Mouse (Mus musculus) C2C12 (cell line): ENCODE data around the gene Styxl1.

Experiments used
- CEBPB ChIP-seq: IDR thresholded peaks from one replicate; pipeline ENCODE4 v1.6.1; 2011; ENCODE audit warnings: low read depth, mild to moderate bottlenecking, control low read depth, moderate library complexity
- CTCF ChIP-seq: IDR thresholded peaks from one replicate; pipeline ENCODE4 v1.5.1; 2011; ENCODE audit not compliant: control insufficient read depth, insufficient read depth, insufficient read length
- MAX ChIP-seq: IDR thresholded peaks from one replicate; pipeline ENCODE4 v1.6.1; 2011; ENCODE audit warnings: mild to moderate bottlenecking, control low read depth
- MYOD1 ChIP-seq: IDR thresholded peaks from one replicate; pipeline ENCODE4 v1.6.1; 2011; ENCODE audit warnings: low read depth; ENCODE audit not compliant: control insufficient read depth, insufficient read length
- USF1 ChIP-seq: IDR thresholded peaks from one replicate; pipeline ENCODE4 v1.6.1; 2011; ENCODE audit warnings: low read depth, mild to moderate bottlenecking, control low read depth, moderate library complexity

- no peak for TF ChIP-seq CTCF
- no peak for TF ChIP-seq CEBPB
- TF ChIP-seq USF1: no peak
- TF ChIP-seq MAX: no peak
- TF ChIP-seq MYOD1: no peak
These were observed 42.4 kb downstream of the Styxl1 start for GRCm38 (mm10) chr5:135735741-135736140.
